Mouse (Mus musculus) embryonic fibroblast, embryonic 13.5 days (primary cell): ENCODE measurements at regions not wholly inside any gene's neighbourhood (a gene's known extent, or its start where the extent isn't known, plus 50 kb on each side); places are given as distances from the start of the nearest gene placed in this dataset.

ENCODE experiments used
- CTCF ChIP-seq: IDR thresholded peaks from 2 replicates; pipeline ENCODE4 v1.5.1; 2011; ENCODE audit warnings: mild to moderate bottlenecking, control low read depth, low read length, moderate library complexity, borderline replicate concordance; ENCODE audit not compliant: insufficient read depth
- POLR2A ChIP-seq: IDR thresholded peaks from 2 replicates; pipeline ENCODE4 v1.6.1; 2011; ENCODE audit warnings: low read depth, mild to moderate bottlenecking, control low read depth, low read length, moderate library complexity

DNA sequence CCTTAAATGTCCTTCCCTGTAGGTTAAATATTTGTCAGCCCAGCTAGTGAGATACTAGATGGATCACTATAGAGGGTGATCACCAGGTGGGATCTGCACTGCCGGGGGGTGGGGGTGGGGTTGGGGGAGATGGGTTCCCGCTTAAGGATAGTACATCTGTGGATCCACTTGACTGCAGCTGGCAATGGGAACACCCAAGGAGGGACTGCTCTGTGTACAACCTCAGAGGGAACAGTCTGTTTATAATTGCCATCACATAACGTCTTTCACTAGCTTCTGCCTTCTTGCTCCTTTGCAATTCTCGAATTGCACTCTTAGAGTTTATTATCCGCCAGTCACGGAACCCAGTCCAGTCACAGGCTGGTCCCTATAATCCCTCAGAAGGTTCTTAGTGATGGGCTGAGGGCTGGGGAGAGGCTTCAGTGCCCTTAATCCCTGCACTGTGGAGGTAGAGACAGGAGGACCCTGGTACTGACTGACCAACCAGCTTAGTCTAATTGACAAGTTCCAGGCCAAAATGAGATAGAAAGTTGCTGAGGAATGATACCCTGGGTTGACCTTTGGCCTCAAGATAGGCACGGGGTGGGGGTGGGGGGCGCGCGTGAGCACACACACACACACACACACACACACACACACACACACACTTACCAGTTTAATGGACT is 162.4 kb downstream of the Icos start:
- TF ChIP-seq POLR2A (no peak), CTCF (no peak)
